Mouse (Mus musculus): ENCODE measurements around the gene Trappc2l. TPM values are rescaled to one million over a fixed set of nuclear protein-coding genes. Genes with fewer than 3 reads are reported as not detected.

The Trappc2l gene
- polyA plus RNA-seq, 1 experiment: 132 TPM

DNA sequence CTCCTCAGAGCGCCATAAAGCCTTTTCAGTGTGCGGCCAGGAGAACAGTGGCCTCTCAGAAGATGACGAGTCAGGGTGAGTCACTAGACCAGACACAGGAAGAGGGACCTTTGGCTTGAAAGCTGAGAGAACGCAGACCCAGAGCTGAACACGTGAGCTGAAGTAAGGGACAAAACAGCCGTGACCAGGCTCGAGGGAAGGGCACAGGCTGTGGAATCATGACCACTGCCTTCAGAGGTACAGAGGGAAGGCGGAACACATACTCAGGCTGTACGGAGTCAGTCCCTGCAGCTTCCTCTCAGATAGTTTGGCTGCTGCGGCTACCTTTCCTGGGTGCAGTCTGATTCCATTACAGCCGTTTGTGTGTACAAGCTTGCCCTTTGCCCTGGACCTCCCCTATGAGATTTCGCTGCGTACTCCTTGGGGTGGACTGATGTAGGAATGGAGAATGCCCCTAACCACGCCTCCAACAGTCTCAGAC, 26.0 kb upstream of the Trappc2l start:
- TF ChIP-seq POLR2A (IDR thresholded peaks at IDR 0.05; ENCODE audit: borderline replicate concordance, extremely low read depth, insufficient read depth, insufficient read length, poor library complexity, severe bottlenecking) (no peak), CTCF (IDR thresholded peaks at IDR 0.05; ENCODE audit: borderline replicate concordance, extremely low read depth, insufficient read depth, insufficient read length) (no peak)
- DNase-seq (ENCODE audit: low read depth): no peak

DNA sequence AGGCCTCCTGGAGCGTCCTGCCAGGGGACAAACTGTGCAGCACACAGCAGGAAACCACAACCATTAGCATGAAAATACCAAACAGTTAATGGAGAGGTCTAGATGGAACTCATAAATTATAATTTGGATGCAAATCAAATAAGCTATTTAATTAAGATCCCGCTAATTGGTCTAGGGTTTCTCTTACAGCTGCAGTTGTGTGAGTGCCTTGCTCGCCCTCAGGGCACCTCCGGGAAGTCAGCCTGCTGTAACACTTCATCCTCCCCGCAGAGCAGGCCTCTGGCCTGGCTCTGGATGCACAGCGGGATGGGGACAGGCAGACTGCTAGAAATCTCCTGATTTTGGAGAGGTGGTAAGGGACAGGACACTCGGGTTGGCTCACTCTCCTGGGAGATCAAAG, 25.3 kb upstream of the Trappc2l start:
- TF ChIP-seq POLR2A (IDR thresholded peaks at IDR 0.05; ENCODE audit: borderline replicate concordance, extremely low read depth, insufficient read depth, insufficient read length, poor library complexity, severe bottlenecking) (no peak), CTCF (IDR thresholded peaks at IDR 0.05; ENCODE audit: borderline replicate concordance, extremely low read depth, insufficient read depth, insufficient read length) (no peak)
- peak; percentile 65 for DNase-seq (ENCODE audit: low read depth)

DNA sequence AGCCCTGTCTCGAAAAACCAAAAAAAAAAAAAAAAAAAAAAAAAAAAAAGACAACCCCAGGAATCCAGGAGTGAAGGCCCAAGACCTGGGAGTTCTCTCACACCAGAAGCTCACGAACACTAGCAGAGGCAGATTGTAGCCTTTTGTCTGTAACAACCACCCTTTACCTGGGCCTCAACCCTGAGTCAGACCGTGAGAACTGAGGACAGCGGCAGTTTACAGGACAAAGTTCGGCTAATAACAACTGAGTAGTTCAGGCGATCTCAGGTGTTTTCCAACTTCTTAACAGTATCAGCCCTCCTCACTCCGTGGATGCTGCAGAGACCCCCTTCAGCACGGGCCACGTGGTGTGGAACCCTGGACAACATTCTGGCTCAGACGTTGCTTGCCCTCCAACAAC, 24.7 kb upstream of the Trappc2l start:
- DNase-seq (ENCODE audit: low read depth): no peak
- TF ChIP-seq CTCF (IDR thresholded peaks at IDR 0.05; ENCODE audit: borderline replicate concordance, extremely low read depth, insufficient read depth, insufficient read length) (no peak), POLR2A (IDR thresholded peaks at IDR 0.05; ENCODE audit: borderline replicate concordance, extremely low read depth, insufficient read depth, insufficient read length, poor library complexity, severe bottlenecking) (no peak)

DNA sequence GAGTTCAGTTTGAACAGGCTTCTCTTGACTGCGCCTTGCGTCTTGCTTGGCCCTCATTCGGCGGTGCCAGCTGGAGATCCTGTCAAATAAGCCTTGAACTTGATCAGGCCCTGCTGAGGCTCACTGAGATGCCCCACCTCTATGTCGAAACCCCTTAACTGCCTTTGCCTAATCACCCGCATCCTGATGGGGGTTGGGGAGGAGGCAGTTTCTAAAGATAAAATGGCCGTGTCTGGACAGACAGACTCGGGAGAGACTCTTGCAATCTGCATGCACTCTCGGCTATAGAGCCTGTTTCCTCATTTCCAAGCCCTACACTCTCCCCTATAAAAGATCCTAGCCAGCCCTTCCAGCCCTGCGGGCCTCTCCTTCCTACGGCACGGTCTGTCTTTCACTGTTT, 18.2 kb upstream of the Trappc2l start:
- no peak for TF ChIP-seq CTCF (IDR thresholded peaks at IDR 0.05; ENCODE audit: borderline replicate concordance, extremely low read depth, insufficient read depth, insufficient read length)
- TF ChIP-seq POLR2A (IDR thresholded peaks at IDR 0.05; ENCODE audit: borderline replicate concordance, extremely low read depth, insufficient read depth, insufficient read length, poor library complexity, severe bottlenecking): no peak
- DNase-seq (ENCODE audit: low read depth): no peak

GRCm38 (mm10) chr8:122593783-122594507, 17.5 kb upstream of the Trappc2l start:
- TF ChIP-seq CTCF (IDR thresholded peaks at IDR 0.05; ENCODE audit: borderline replicate concordance, extremely low read depth, insufficient read depth, insufficient read length) (no peak), POLR2A (IDR thresholded peaks at IDR 0.05; ENCODE audit: borderline replicate concordance, extremely low read depth, insufficient read depth, insufficient read length, poor library complexity, severe bottlenecking) (no peak)
- peak; percentile 50 for DNase-seq (ENCODE audit: low read depth)

DNA sequence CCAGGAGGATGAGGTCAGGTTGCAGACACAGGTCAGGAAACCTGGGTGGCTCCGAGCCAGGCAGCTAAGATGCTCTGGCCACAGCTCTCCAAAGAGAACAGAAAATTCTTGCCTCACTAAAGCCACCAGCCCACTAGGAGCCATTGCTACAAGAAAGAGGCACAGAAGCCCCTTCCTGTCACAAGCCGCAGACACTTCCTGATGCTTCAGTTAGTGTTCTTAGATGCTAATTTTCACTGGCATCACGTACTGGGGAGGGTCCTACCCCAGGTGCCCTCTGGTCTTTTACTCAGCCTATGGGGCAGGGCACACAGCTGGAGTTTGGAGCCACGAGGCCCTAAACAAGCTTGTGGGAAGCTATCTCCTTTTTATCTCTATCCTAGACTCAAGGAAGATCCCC, 15.4 kb upstream of the Trappc2l start:
- TF ChIP-seq POLR2A (IDR thresholded peaks at IDR 0.05; ENCODE audit: borderline replicate concordance, extremely low read depth, insufficient read depth, insufficient read length, poor library complexity, severe bottlenecking) (no peak), CTCF (IDR thresholded peaks at IDR 0.05; ENCODE audit: borderline replicate concordance, extremely low read depth, insufficient read depth, insufficient read length) (no peak)
- DNase-seq (ENCODE audit: low read depth): no peak

GRCm38 (mm10) chr8:122600666-122601065, 10.8 kb upstream of the Trappc2l start:
- TF ChIP-seq POLR2A (IDR thresholded peaks at IDR 0.05; ENCODE audit: borderline replicate concordance, extremely low read depth, insufficient read depth, insufficient read length, poor library complexity, severe bottlenecking): no peak
- no peak for TF ChIP-seq CTCF (IDR thresholded peaks at IDR 0.05; ENCODE audit: borderline replicate concordance, extremely low read depth, insufficient read depth, insufficient read length)
- DNase-seq (ENCODE audit: low read depth): no peak

DNA sequence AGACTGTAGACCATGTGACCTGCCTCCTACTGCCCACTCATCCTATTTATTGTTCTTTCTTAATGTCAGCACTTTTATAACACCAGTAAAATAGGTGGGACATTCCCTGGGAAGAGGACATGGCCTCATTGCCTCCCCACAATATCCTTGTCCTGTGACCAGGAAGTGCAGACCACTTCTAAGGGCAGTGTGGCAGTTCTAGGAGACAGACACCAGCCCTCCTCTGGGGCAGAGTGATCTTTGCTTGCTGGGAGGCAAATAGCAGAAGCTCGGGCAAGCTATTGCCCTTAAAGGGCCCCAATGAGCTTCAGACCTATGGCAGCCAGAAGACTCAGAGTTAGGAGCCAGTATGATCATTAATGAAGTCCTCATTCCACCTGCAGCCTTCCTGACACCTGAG, 6.8 kb upstream of the Trappc2l start:
- DNase-seq (ENCODE audit: low read depth): no peak
- TF ChIP-seq CTCF (IDR thresholded peaks at IDR 0.05; ENCODE audit: borderline replicate concordance, extremely low read depth, insufficient read depth, insufficient read length): no peak
- no peak for TF ChIP-seq POLR2A (IDR thresholded peaks at IDR 0.05; ENCODE audit: borderline replicate concordance, extremely low read depth, insufficient read depth, insufficient read length, poor library complexity, severe bottlenecking)

DNA sequence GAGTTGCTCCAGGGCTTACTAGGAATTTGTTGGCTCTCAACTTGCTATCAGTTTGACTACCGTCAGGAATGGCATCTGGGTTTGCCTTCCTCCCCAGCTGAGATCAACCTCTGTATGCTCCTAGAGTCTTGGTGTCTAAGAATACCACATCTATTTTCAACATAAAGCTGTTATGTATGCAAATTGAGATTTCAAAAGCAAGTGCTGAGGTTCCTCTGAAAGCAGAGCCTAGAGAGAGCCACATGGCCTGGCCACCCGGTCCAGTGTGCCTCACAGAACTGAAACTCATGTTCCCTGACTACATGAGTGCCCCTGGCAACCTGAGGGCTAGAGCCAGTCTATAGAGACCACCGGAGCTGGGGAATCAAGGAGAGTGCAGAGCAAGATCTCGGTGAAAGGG, 6.1 kb upstream of the Trappc2l start:
- DNase-seq (ENCODE audit: low read depth): no peak
- TF ChIP-seq CTCF (IDR thresholded peaks at IDR 0.05; ENCODE audit: borderline replicate concordance, extremely low read depth, insufficient read depth, insufficient read length) (no peak), POLR2A (IDR thresholded peaks at IDR 0.05; ENCODE audit: borderline replicate concordance, extremely low read depth, insufficient read depth, insufficient read length, poor library complexity, severe bottlenecking) (no peak)

GRCm38 (mm10) chr8:122606810-122607209, 4.6 kb upstream of the Trappc2l start:
- no peak for TF ChIP-seq CTCF (IDR thresholded peaks at IDR 0.05; ENCODE audit: borderline replicate concordance, extremely low read depth, insufficient read depth, insufficient read length)
- TF ChIP-seq POLR2A (IDR thresholded peaks at IDR 0.05; ENCODE audit: borderline replicate concordance, extremely low read depth, insufficient read depth, insufficient read length, poor library complexity, severe bottlenecking): no peak
- DNase-seq (ENCODE audit: low read depth): no peak

- no peak for DNase-seq (ENCODE audit: low read depth)
- TF ChIP-seq CTCF (IDR thresholded peaks at IDR 0.05; ENCODE audit: borderline replicate concordance, extremely low read depth, insufficient read depth, insufficient read length): no peak
- no peak for TF ChIP-seq POLR2A (IDR thresholded peaks at IDR 0.05; ENCODE audit: borderline replicate concordance, extremely low read depth, insufficient read depth, insufficient read length, poor library complexity, severe bottlenecking)
These were observed 1.2 kb upstream of the Trappc2l start for GRCm38 (mm10) chr8:122610209-122610608.

GRCm38 (mm10) chr8:122610612-122611277, 695 bp upstream of the Trappc2l start:
- TF ChIP-seq CTCF (IDR thresholded peaks at IDR 0.05; ENCODE audit: borderline replicate concordance, extremely low read depth, insufficient read depth, insufficient read length): no peak
- TF ChIP-seq POLR2A (IDR thresholded peaks at IDR 0.05; ENCODE audit: borderline replicate concordance, extremely low read depth, insufficient read depth, insufficient read length, poor library complexity, severe bottlenecking): no peak
- no peak for DNase-seq (ENCODE audit: low read depth)
